Mouse (Mus musculus) layer of hippocampus, adult 11-12 months (tissue): Measurements from ENCODE around the gene Zfp735.

Source experiments
- DNase-seq: peaks from one replicate; pipeline ENCODE4 v3.0.0; 2022; ENCODE audit warnings: low spot score

Zfp735 gene

GRCm38 (mm10) chr11:73688478-73688877 is at the start of gene Zfp735:
Gene Zfp735, plus strand, starts transcription at chr11:73688778.
- DNase-seq: no peak

GRCm38 (mm10) chr11:73759115-73759514 is 70.5 kb downstream of the Zfp735 start:
- DNase-seq: no peak
